Mouse (Mus musculus) left cerebral cortex, adult 8-10 months (tissue): ENCODE results near the gene Fcor. TPM values are rescaled to one million over a fixed set of nuclear protein-coding genes. Genes with fewer than 3 reads are reported as not detected.

Experiments used
- DNase-seq, 2 experiments: peaks; one replicate each; pipeline ENCODE4 v3.0.0; 2022; ENCODE audit warnings: low spot score in 2 of 2
- total RNA-seq, 4 experiments: library from RNA; stranded (reverse); gene quantifications; 2 replicates each; pipeline ENCODE4 v1.2.4; 2022

The Fcor gene
- total RNA-seq, 4 experiments from 2014 or later: 11.6 to 18.0 (median 13.9) TPM

GRCm38 (mm10) chr8:3676131-3676992 lies 4.2 kb upstream of the Fcor start, which contains the start of gene Trappc5:
Gene Trappc5, plus strand, starts transcription at chr8:3676299.
- peak; percentile 90 to 91 for DNase-seq

GRCm38 (mm10) chr8:3674671-3675070 lies 2.5 kb upstream of the Fcor start:
- DNase-seq: no peak

- no peak for DNase-seq
Observed at GRCm38 (mm10) chr8:3670388-3670787, 1.8 kb downstream of the Fcor start.

- no peak for DNase-seq
Observed at GRCm38 (mm10) chr8:3665507-3665906, 6.7 kb downstream of the Fcor start, which contains the start of gene Mcemp1. Gene Mcemp1, plus strand, starts transcription at chr8:3665754.

- no peak for DNase-seq
Observed at GRCm38 (mm10) chr8:3664405-3664804, 7.8 kb downstream of the Fcor start.

- DNase-seq: no peak
Observed at GRCm38 (mm10) chr8:3660889-3661288, 11.3 kb downstream of the Fcor start.

GRCm38 (mm10) chr8:3656725-3657381 lies 15.3 kb downstream of the Fcor start:
- DNase-seq: no peak

- no peak for DNase-seq
Observed at GRCm38 (mm10) chr8:3655526-3655925, 16.6 kb downstream of the Fcor start, which contains the start of gene Retn. Gene Retn, plus strand, starts transcription at chr8:3655770.

GRCm38 (mm10) chr8:3654726-3655508 lies 17.2 kb downstream of the Fcor start:
- DNase-seq: no peak

- no peak for DNase-seq
Observed at GRCm38 (mm10) chr8:3652845-3653244, 19.3 kb downstream of the Fcor start.

GRCm38 (mm10) chr8:3648990-3649389 lies 23.2 kb downstream of the Fcor start:
- DNase-seq: no peak

- DNase-seq: no peak
Observed at GRCm38 (mm10) chr8:3648268-3648667, 23.9 kb downstream of the Fcor start.

- DNase-seq: no peak
Observed at GRCm38 (mm10) chr8:3647561-3647960, 24.6 kb downstream of the Fcor start.

- DNase-seq: no peak
Observed at GRCm38 (mm10) chr8:3646824-3647531, 25.2 kb downstream of the Fcor start.

GRCm38 (mm10) chr8:3645804-3646203 lies 26.4 kb downstream of the Fcor start:
- DNase-seq: no peak

- DNase-seq: no peak
Observed at GRCm38 (mm10) chr8:3631478-3631875, 40.7 kb downstream of the Fcor start.

- DNase-seq: peak; percentile 47 to 73
Observed at GRCm38 (mm10) chr8:3630647-3631477, 41.3 kb downstream of the Fcor start, which contains the start of gene Stxbp2. Gene Stxbp2, plus strand, starts transcription at chr8:3630955.

GRCm38 (mm10) chr8:3628014-3628413 lies 44.1 kb downstream of the Fcor start:
- no peak for DNase-seq

- DNase-seq: no peak
Observed at GRCm38 (mm10) chr8:3626971-3627370, 45.2 kb downstream of the Fcor start.

- no peak for DNase-seq
Observed at GRCm38 (mm10) chr8:3625445-3625844, 46.7 kb downstream of the Fcor start, which contains the start of gene Pcp2. Gene Pcp2, minus strand, starts transcription at chr8:3625545.
